Mouse (Mus musculus): ENCODE measurements around the gene Dpp9. TPM values are rescaled to one million over a fixed set of nuclear protein-coding genes. Genes with fewer than 3 reads are reported as not detected.

Dpp9 gene
- polyA plus RNA-seq, 1 experiment, result 60.2 TPM

DNA sequence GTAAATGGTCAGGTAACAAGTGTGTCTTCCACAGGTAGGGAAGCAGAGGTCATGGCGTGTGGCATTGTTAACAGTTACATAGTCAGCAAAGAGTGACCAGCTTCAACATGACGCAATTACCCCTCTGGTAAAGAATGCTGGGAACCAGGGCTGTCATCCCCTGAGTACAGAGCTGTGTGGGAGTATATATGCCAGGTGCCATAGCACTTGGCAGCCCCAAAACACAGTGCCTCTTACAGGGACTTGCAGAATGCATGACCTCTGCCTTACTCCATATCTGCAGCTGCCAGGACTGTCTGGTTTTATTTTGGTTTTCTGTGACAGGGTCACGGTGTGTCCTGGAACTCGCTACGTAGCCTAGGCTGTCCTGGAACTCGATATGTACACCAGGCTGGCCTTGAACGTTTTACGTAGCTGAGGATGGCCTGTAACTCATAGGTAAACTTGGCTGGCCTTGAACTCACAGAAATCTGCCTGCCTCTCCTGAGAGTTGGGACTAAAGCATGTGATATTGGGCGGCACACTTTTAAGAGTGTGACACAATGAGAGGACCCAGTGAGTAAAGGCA is 10.7 kb downstream of the Dpp9 start:
- Histone ChIP-seq H3K4me3 (replicated peaks) (no peak overlapping the region), H3K4me1 (peaks cover 41% of the 10 kb centered on the region), H3K27me3 (replicated peaks) (no peaks in the 10 kb centered on the region), H3K36me3 (replicated peaks; ENCODE audit: low read length) (peaks cover 98% of the 10 kb centered on the region), H3K9me3 (no peaks in the 10 kb centered on the region)
- TF ChIP-seq FLI1 (IDR thresholded peaks at IDR 0.05; ENCODE audit: low read length) (no peak), GATA1 (IDR thresholded peaks at IDR 0.05; ENCODE audit: borderline replicate concordance, low read length) (no peak)

DNA sequence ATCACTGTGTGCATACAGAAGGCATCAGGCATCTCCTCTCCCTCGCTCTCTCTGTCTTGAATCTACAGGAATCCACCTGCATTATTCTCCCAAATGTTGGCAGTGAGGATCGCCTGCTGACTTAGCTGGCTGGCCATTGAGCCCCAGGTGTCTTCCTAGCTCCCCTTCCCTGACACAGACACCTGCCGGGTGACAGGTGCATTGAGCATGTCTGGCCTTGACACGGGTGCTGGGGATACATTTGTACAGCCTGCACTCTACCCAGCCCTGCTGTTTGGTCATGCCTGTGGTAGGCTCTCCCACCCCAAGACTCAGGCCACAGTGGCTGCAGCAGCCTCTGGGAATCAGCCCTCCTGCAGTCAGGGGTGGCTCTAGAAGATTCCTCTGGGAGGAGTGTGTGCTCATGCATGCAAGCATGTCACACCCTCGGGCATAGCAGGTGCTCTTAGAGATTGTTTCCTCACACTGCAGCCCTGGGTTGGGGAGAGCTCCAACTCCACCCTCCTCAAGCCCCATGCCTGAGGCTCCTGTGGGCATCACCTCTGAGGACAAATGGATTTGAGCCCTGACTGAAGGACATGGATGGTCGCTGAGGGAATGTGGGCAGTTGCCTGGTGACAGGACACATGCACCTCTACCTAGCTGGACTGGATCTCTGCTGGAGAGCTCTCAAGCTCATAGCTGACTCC is 11.6 kb downstream of the Dpp9 start:
- peaks cover 41% of the 10 kb centered on the region for H3K4me1 ChIP-seq
- H3K9me3 ChIP-seq, result no peaks in the 10 kb centered on the region
- no peak overlapping the region for H3K4me3 ChIP-seq (replicated peaks)
- no peak for TF ChIP-seq FLI1 (IDR thresholded peaks at IDR 0.05; ENCODE audit: low read length)
- TF ChIP-seq GATA1 (IDR thresholded peaks at IDR 0.05; ENCODE audit: borderline replicate concordance, low read length), result no peak
- no peaks in the 10 kb centered on the region for H3K27me3 ChIP-seq (replicated peaks)
- H3K36me3 ChIP-seq (replicated peaks; ENCODE audit: low read length), result peaks cover 100% of the 10 kb centered on the region

DNA sequence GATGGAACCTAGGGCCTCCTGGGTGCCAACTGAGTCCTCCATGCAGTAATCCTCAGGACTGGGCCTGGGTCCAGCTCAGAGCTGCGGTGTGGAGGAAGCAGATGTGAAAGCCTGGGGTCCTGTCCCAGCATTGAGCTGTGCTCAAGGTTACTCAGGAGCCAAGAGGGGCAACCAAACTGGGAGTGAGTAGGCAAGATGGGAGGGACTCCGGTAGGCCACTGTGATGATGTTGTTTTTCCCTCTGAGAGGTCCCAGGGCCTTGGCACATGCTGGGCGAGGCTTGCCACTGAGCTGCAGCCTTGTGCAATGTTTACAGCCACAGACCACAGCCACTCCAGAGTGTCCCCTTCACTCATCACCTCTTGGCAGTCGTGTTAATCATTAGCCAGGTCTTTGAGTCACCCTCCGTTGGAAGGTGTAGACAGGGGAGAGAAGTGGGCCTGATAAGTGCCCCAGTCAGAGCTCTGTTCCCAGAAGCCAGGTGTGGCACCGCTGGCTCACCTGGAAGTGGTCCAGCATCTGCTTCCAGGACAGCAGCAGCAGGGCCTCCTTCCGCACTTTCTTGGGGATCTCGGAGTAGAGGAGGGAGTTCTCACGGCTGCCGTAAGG is 12.3 kb downstream of the Dpp9 start:
- peaks cover 100% of the 10 kb centered on the region for H3K36me3 ChIP-seq (replicated peaks; ENCODE audit: low read length)

DNA sequence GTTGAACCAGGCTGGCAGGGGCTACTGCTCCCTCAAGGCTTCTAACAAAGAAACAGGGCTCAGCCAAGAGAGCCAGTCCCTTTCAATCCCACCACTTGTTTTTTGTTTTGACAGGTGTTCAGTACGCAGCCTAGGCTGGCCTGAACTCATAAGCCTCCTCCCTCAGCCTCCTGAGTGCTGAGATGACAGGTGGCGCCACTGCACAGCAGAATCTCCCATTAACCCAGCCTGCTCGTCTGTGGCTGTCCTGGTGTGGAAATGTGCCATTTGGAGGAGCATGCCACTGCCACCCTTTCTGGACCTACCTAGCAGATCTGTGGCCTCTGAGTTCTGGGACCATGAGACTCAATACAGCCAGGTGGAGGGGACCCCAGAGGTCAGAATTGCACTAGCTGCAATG is 15.0 kb downstream of the Dpp9 start:
- no peaks in the 10 kb centered on the region for H3K9me3 ChIP-seq
- no peak overlapping the region for H3K4me3 ChIP-seq (replicated peaks)
- H3K36me3 ChIP-seq (replicated peaks; ENCODE audit: low read length), result peaks cover 98% of the 10 kb centered on the region
- TF ChIP-seq GATA1 (IDR thresholded peaks at IDR 0.05; ENCODE audit: borderline replicate concordance, low read length) (no peak), FLI1 (IDR thresholded peaks at IDR 0.05; ENCODE audit: low read length) (no peak)
- no peaks in the 10 kb centered on the region for H3K27me3 ChIP-seq (replicated peaks)
- peaks cover 19% of the 10 kb centered on the region for H3K4me1 ChIP-seq

More for the DNA sequence above, 12.3 kb downstream of the Dpp9 start:
- Histone ChIP-seq H3K4me3 (replicated peaks) (no peak overlapping the region), H3K27me3 (replicated peaks) (no peaks in the 10 kb centered on the region), H3K4me1 (peaks cover 37% of the 10 kb centered on the region), H3K9me3 (no peaks in the 10 kb centered on the region)
- TF ChIP-seq FLI1 (IDR thresholded peaks at IDR 0.05; ENCODE audit: low read length), result no peak
- TF ChIP-seq GATA1 (IDR thresholded peaks at IDR 0.05; ENCODE audit: borderline replicate concordance, low read length), result no peak

DNA sequence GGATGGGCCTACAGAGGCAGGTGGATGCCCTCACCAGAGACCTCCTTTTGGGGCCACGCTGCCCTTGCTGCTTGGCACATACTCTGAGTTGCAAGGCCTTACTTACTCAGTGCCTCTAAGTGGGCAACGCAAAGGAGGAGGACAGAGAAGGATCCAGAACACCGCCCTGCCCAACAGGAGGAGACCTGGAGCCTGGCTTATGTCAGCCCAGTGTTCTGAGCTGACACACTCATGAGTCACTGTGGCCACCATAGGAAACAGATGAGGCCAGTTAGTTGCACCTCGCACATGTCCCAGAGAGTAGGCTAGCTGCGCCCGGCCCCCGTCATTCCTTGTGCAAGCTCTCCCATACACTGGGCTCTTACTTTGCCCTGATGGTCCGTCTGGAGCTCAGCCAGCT is 16.2 kb downstream of the Dpp9 start:
- TF ChIP-seq GATA1 (IDR thresholded peaks at IDR 0.05; ENCODE audit: borderline replicate concordance, low read length), result no peak
- TF ChIP-seq FLI1 (IDR thresholded peaks at IDR 0.05; ENCODE audit: low read length), result no peak
- Histone ChIP-seq H3K4me3 (replicated peaks) (no peak overlapping the region), H3K4me1 (peaks cover 18% of the 10 kb centered on the region), H3K36me3 (replicated peaks; ENCODE audit: low read length) (peaks cover 98% of the 10 kb centered on the region), H3K9me3 (no peaks in the 10 kb centered on the region; the same call in 1 of the 2 replicates), H3K27me3 (replicated peaks) (no peaks in the 10 kb centered on the region)

DNA sequence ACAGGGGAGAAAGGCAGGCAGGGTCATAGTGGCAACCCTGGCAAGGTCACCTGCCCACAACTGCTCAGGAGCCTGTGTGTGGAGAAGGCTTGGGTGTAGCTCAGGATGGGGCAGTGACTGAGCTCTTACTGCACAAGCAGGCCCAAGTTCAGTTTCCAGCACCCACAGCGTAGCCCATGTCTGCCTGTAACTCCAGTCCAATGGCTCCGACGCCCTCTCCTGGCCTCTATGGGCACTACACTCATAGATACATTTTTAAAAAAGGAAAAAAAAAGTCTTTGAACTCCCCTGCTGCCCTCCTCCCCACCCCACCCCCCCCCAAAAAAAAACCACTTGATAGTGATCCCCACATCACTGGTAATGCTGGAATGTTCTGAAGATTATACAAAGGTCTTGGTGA is 17.1 kb downstream of the Dpp9 start:
- TF ChIP-seq GATA1 (IDR thresholded peaks at IDR 0.05; ENCODE audit: borderline replicate concordance, low read length) (no peak), FLI1 (IDR thresholded peaks at IDR 0.05; ENCODE audit: low read length) (no peak)
- H3K4me1 ChIP-seq, result peaks cover 18% of the 10 kb centered on the region
- no peak overlapping the region for H3K4me3 ChIP-seq (replicated peaks)
- H3K27me3 ChIP-seq (replicated peaks), result no peaks in the 10 kb centered on the region
- peaks cover 5% of the 10 kb centered on the region for H3K9me3 ChIP-seq
- H3K36me3 ChIP-seq (replicated peaks; ENCODE audit: low read length), result peaks cover 98% of the 10 kb centered on the region

DNA sequence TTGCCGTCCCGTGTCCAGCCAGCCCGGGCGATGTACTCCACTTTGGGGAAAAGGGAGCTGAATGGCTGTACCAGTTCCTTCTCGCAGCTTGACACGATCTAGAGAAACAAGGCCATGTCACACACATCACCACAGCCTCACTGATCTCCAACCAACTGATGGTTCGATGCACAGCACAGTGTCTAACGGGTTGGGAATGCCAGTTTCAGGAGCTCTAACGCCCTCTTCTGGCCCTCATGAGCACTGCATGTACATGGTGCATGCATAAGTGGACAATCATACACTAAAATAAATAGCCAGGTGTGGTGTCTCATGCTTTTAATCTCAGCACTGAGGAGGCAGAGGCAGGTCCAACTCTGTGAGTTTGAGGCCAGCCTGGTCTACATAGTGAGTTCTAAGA is 18.1 kb downstream of the Dpp9 start:
- H3K27me3 ChIP-seq (replicated peaks), result no peaks in the 10 kb centered on the region
- no peak overlapping the region for H3K4me3 ChIP-seq (replicated peaks)
- peaks cover 5% of the 10 kb centered on the region for H3K9me3 ChIP-seq
- H3K4me1 ChIP-seq, result peaks cover 18% of the 10 kb centered on the region
- TF ChIP-seq GATA1 (IDR thresholded peaks at IDR 0.05; ENCODE audit: borderline replicate concordance, low read length) (no peak), FLI1 (IDR thresholded peaks at IDR 0.05; ENCODE audit: low read length) (no peak)
- peaks cover 98% of the 10 kb centered on the region for H3K36me3 ChIP-seq (replicated peaks; ENCODE audit: low read length)

DNA sequence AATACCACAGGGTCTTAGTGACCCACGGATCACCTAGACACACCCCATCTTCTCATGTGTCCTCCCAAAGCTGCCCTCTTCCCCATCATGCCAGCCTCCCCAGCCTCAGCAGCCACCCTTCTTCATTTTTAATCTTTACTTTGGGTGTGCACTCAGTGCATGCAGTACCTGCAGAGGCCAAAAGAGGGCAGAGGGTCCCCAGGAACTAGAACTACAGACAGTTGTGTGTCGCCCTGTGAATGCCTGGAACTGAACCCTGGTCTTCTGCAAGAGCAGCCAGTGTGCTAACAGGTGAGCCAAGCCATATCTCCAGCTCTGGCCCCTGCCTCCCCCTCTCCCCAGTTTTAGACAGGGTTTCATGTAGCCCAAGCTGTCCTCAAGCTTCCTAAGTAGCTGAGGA is 21.8 kb downstream of the Dpp9 start:
- Histone ChIP-seq H3K4me1 (0 out of 2 replicates have a peak, but pooled peaks cover 3% of the 10 kb centered on the region), H3K27me3 (replicated peaks) (no peaks in the 10 kb centered on the region), H3K9me3 (peaks cover 5% of the 10 kb centered on the region), H3K4me3 (replicated peaks) (no peak overlapping the region), H3K36me3 (replicated peaks; ENCODE audit: low read length) (peaks cover 98% of the 10 kb centered on the region)
- no peak for TF ChIP-seq FLI1 (IDR thresholded peaks at IDR 0.05; ENCODE audit: low read length)
- TF ChIP-seq GATA1 (IDR thresholded peaks at IDR 0.05; ENCODE audit: borderline replicate concordance, low read length), result no peak

DNA sequence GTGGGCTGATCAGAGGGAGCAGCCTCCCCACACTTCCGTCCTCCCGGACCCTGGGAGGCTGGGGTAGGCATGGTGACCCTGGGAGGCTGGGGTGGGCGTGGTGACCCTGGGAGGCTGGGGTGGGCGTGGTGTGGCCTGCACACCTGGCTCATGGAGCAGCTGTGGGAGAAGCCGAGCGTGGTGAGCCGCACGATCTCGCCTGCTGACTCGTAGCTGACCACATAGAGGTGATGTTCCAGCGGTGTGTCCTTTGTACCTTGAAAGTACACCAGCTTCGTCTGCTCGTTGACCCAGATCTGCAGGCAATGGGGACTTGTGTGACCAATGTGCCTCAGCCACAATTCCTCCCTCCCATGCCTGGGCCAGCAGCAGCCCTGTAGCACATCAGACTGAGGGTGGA is 23.9 kb downstream of the Dpp9 start:
- TF ChIP-seq GATA1 (IDR thresholded peaks at IDR 0.05; ENCODE audit: borderline replicate concordance, low read length) (no peak), FLI1 (IDR thresholded peaks at IDR 0.05; ENCODE audit: low read length) (no peak)
- peaks cover 5% of the 10 kb centered on the region for H3K9me3 ChIP-seq
- no peaks in the 10 kb centered on the region for H3K27me3 ChIP-seq (replicated peaks)
- no peak overlapping the region for H3K4me3 ChIP-seq (replicated peaks)
- no peaks in the 10 kb centered on the region for H3K4me1 ChIP-seq
- H3K36me3 ChIP-seq (replicated peaks; ENCODE audit: low read length), result peaks cover 99% of the 10 kb centered on the region

DNA sequence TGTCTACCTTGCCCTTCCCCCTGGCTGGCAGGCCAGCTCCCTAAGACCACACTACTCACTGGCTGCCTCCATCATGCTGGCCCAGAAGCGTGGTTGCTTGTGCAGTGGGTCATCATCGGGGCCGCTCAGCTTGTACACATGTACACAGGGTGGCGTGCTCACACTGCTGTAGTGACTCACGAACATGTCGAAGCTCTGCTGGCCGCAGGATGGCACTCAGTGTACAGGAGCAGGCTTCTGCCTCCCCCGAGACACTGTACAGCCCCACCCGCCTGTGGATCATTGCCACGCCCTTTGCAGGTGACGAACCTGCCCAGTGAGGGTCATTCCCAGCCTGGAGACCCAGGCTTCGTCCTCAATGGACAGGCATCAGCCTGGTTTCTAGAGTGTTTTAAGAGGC is 24.3 kb downstream of the Dpp9 start:
- Histone ChIP-seq H3K27me3 (replicated peaks) (no peaks in the 10 kb centered on the region), H3K9me3 (peaks cover 5% of the 10 kb centered on the region), H3K4me1 (no peaks in the 10 kb centered on the region), H3K36me3 (replicated peaks; ENCODE audit: low read length) (peaks cover 99% of the 10 kb centered on the region), H3K4me3 (replicated peaks) (no peak overlapping the region)
- TF ChIP-seq FLI1 (IDR thresholded peaks at IDR 0.05; ENCODE audit: low read length) (no peak), GATA1 (IDR thresholded peaks at IDR 0.05; ENCODE audit: borderline replicate concordance, low read length) (no peak)

Data from megakaryocyte, embryonic 14.5 days (primary cell).